Mouse (Mus musculus): ENCODE data around the gene Nfatc2ip. TPM values are rescaled to one million over a fixed set of nuclear protein-coding genes. Genes with fewer than 3 reads are reported as not detected.

The Nfatc2ip gene
- total RNA-seq, 2 experiments from 2014 or later = 3.2 to 4.1 TPM

DNA sequence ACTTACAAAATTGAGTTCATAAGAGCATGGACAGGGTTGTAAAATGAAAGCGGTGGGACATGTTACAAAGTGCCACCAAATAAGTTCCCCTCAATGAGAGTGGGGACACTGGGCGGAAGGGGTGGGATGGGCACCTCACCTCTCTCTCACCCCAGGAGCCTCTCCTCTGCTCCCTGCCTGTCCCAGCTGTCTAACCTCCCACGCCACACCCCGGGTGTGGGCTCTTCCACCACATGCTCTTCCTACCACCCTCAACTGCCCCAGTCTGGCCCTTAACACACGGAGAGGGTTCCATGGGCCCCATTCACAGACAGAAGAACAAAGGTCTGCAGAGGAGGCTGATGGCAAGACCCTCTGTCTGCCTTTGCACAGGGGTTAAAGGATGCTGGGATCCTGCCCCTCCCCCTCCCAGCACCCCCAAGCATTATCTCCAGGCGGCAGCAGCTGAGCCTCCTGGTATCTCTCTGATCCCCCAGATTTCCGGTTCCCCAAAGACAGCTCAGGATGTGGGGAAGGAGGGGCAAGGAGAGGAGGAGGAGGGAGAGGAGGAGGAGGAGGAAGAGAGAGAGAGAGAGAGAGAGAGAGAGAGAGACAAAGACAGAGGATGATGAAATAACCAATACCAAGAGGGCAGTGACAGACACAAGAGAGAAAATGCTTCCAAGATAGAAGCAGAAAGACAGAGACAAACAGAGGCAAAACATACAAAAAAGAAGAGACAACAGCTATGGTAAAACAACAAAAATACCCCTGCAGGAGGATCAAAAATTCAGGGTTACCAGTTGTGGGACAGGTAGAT lies 39.5 kb downstream of the Nfatc2ip start:
- DNase-seq (ENCODE audit: low spot score in 2 of 2) = no peak

DNA sequence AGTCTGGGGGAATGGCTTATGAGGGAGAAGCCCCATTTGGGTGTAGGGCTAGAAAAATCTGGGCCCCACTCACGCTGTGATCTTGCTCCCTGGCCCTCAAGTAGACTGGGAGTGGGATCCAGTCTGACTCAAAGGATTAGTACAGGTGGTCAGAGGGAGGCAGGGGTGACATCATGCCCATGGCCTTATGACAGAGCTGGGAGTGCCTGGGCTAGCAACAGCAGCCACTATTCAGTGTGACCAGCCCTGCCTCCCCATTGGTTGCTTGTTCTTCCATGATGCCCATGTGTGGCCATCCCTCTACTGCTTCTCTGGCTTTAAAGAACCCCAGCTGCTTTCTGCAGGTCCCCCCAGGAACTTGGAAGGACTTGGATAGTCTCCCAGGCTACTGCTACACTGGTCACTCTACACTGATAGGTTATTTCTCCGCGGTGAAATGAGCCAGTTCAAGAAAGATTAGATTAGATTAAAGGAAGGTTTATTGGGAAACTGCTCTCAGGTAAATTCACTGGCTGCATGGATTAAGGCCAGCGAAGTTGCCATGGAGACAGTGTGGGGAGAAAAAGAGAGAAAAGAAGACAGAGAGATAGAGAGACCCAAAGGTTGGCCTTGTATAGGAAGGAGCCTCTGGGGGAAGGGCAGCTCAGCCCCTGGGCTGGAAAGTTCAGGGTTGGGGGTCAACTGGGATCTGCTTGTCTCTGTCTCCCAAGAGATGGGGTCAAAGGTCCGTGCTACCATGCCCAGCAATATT lies 40.5 kb downstream of the Nfatc2ip start:
- DNase-seq (ENCODE audit: low spot score in 2 of 2) = no peak

DNA sequence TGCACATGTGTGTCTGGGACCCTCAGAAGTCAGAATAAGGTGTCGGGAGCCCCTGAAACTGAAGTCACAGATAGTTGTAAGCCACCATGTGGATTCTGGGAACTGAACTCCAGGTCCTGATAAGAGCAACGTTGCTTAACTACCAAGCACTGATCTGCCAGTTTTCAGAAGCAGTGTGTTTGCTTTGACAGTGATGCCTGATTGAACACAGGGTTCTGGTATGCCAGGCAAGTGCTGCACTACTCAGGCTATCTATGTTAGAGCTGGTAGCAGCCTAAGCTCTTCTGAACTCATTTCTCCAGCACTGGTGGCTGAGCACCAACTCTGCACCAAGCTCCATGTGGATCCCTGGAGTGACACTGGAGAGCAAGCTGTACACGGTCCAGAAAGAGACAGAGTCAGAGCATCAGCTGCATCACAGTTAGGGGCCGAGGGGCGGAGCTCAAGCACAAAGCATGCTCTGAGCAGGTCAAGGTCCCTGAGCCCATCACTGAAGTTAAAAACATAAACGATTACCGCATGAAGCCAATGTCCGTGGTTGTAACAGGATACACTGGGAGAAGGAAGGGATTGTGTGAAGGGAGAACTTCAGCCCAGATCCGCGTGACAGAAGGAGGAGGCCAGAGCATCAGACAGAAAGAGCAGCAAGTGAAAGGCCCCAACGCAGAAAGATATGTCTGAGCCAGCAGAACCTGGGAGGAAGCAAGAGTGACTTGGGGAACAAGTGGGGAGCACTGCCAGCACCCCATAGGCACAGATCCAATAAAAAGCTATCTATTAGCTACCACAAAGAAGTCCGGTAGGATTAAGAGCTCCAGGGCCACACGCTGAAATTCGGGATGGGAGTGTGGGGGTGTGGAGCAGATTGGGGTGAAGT lies 41.6 kb downstream of the Nfatc2ip start:
- DNase-seq (ENCODE audit: low spot score in 2 of 2) = no peak

DNA sequence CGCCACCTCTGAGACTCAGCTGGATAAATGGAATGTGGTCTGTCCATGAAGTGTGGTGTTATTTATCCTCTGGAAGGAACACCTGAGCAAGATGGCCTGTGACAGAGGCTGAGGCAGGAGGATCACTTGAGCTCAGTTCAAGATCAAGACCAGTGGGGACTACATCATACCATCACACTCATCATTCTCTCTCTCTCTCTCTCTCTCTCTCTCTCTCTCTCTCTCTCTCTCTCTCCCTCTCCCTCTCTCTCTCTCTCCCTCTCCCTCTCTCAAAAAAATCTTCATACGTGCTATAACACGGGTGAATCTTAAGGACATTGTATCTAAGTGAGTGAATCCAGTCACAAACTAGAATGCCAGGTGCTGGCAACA lies 42.6 kb downstream of the Nfatc2ip start:
- DNase-seq (ENCODE audit: low spot score in 2 of 2) = no peak

DNA sequence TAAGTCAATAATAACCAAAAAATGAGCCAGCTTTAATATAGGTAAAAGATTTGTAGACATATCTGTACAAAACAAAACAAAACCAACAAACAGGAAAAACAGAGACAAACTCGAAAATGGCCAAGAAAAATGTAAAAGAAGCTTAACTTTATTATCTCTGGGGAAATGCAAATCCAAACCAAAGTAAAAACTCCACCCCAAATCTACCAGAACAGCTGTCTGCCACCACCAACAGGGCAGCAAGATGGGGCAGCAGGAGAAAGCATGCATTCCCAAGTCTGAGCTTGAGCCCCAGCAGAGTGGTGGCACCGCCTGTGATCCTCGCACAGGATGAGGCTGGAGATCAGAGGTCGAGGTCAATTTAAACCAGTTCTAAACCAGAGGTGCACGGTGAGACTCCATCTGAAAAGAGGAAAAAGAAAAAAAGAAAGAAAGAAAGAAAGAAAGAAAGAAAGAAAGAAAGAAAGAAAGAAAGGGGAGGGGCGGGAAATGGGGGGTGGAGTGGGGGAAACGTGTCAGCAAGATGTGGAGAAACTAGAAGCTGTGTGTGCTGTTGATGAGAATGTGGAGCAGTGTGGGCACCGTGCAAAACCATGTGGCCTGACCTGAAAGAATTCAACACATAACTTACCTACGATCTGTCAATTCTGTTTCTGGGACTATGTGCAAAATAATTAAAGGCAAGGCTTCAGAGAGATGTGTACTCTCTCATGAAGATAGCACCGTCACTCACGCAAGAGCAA lies 43.1 kb downstream of the Nfatc2ip start:
- no peak for DNase-seq (ENCODE audit: low spot score in 2 of 2)

DNA sequence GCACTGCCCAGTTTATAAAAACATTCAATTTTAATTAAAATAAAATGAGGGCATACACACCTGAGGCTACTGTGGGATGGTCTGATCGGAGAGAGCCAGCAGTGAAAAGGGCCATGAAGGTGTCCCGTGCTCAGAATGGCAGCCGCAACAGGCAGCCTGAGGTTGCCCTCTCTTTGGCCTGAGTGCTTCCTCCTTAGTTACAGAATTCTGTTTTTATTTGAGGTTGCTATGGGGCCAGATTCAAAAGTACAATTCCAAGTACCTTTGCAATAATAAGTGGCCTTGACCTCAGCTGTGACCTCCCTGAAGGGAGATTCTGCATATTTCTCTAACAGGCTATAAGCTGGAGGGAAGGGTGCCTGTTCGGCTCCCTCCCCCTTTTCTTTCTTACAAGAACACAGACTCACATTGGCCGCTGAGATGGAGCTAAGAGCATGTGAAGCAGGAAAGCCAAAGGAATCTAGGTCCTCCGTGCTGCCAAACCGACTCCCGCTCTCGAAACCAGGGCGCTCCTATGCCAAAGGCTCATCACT lies 45.1 kb downstream of the Nfatc2ip start:
- DNase-seq (ENCODE audit: low spot score in 2 of 2) = no peak

DNA sequence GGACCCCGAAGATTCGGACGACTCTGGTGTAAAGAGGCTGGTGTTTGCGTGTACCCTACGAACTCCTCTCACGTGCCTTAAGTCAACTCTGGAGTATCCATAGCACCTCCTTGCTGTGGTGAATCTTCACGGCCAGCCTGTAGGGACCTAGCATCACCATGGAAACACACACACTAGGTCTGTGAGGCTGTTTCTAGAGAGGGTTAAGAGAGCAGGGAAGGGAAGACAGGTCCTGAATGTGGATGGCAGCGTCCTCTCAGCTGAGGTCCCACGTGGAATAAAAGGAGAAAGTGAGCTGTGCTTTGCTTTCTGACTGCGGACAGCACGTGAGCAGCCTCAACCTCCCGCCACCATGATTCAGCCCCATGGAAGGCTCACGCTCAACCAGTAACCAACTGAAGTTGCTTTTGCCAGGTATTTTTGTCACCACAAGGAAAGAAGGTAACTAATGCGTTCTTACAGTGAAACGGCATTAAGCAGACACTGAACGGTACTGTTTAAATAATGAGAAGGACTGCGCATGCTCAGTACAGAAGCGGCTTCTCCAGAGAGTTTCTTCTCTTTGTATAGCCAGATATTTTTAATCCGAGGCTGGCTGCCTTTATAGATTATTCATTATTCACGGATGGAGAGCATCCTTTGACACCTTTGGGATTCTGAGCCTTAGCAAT lies 45.7 kb downstream of the Nfatc2ip start:
- DNase-seq (ENCODE audit: low spot score in 2 of 2) = no peak

DNA sequence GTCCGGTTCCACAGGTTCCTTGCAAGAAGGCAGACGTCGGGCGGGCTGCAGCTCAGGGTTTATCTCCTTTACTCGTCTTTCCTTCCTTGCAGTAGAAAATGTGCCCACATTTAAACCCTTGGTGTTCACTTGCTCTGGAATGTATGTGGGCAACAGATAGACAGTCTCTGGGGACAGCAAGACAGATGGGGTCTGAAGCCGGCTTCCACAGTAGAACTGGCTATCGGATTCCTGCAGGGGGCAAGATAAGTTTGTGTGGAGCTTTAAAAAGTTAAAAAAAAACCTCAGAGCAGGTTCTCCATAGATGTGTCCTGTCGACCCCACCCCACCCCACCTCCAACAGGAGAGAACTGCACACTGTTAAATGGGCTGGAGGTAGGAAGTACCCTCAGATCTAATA lies 48.2 kb downstream of the Nfatc2ip start:
- no peak for DNase-seq (ENCODE audit: low spot score in 2 of 2)

DNA sequence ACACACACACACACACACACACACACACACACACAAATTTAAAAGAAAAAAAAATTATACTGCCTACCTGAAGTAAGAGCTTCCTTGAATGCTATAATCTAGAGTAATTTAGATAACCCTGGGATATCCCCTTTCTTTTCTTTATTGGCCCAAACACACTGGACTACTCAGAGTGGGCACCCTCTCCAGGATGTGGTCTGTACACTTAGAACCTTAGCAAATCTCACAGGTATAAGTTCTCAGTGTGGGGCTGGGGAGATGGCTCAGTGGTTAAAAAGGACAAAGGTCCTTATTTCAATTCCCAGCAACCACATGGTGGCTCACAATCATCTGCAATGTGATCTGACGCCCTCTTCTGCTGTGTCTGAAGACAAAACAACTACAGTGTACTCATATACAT lies 49.4 kb downstream of the Nfatc2ip start:
- no peak for DNase-seq (ENCODE audit: low spot score in 2 of 2)

DNA sequence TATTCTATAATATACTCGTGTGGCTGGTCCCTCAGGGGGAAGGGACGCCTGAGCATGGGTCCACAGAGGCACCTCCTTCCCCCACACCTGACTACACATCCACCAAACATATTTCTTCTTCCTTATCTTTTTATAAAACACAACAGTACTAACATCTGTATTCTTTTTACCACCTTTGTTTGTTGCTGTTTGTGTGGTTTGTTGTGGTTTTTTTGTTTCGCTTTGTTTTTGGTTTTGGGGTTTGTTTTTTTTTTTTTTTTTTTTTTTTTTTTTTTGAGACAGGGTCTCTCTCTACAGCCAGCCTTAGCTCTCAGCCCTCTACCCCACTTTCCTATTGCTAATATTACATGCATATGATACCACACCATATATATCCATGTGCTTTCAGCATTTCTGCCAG lies 50.6 kb downstream of the Nfatc2ip start:
- no peak for DNase-seq (ENCODE audit: low spot score in 2 of 2)

DNA sequence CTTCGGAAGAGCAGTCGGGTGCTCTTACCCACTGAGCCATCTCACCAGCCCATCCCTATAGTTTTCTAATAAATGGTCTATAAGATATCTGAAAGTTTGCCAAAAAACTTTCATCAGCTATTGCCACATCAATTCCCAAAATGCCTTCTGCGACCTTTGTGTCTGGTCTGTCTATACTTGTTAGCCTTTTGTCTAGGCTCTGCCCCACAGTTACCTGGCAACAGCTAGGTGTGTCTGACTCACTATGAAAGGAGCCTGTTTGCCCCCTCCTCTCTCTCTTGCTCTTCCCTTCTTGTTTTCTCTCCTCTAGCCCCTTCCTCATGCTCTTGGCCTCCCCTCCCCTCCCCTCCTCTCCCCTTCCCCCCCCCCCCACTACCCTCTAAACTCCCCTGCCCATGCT lies 51.0 kb downstream of the Nfatc2ip start:
- DNase-seq (ENCODE audit: low spot score in 2 of 2) = no peak

DNA sequence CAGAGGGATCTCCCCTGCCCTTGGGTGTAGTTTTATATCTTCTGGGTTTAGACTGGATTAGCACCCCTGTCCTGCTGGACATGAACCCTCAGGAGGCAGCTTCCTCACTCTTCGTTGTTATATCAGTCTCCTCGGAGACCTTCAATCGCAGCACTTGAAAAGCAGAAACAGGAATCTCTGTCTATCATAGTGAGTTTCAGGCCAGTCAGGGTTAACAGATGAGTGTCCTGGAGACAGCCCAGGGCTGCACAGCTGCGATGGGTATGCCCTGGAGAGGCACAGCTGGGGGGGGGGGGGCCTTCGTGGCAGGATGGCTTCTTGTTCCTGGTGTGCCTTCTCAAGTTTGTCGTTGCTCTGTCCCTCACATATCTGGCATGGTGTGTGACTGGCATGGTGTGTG lies 55.6 kb downstream of the Nfatc2ip start:
- no peak for DNase-seq (ENCODE audit: low spot score in 2 of 2)

DNA sequence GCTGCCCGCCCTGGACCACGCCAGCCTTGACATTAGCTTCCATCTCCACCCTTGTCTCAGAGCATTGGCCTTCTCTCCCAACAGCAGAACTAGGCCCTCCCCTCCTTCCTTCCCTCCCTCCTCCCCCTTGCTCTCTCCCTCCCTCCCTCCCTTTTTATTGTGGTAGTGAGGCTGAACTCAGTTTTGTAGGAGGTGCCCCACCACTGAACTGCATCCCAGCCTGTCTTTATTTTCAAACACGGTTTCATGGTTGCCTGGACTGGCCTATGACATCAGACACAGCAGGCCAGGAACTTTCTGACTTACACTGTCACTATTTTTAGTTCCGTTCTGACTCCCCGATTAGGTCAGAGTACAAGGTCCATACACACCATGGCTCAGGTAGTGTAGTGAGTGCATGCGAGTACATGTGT lies 56.3 kb downstream of the Nfatc2ip start:
- no peak for DNase-seq (ENCODE audit: low spot score in 2 of 2)

DNA sequence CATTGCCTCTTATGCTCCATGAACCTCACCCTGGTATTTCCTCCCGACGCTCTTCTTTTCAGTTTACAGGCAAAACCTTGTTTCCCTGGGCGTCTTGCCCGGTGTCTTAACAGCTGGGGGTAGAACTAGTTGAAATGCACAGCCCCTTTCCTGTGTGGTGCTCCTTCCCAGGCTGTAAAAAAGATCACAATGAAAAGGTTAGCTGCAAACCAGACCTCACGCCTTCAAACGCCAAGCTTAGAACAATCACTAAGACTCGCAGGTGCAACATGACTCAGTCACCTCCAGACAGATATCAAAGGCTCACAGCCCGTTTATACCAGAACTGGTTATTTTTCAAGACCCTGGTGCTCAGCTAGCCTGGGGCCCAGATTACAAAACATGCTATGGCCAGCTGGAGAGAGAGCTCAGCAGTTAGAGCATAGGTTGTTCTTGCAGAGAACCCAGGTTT lies 57.0 kb downstream of the Nfatc2ip start:
- DNase-seq (ENCODE audit: low spot score in 2 of 2) = no peak

DNA sequence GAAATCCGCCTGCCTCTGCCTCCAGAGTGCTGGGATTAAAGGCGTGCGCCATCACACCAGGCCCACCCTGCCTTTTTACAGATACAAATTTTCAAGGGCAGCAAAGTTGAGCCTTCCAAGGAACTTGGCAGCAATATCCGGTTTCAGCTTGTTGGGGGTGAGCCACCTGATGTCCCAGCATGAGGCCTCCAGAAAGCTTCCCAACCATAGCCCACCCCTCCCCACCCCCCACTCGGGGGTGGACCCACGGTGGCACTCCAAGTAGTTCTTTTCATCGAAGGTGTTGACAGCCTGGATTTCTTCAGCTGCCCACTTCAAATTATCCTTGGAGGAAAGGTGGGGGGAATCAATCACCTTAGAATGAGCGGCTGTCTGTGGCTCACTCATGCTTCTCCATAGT lies 57.6 kb downstream of the Nfatc2ip start:
- no peak for DNase-seq (ENCODE audit: low spot score in 2 of 2)

DNA sequence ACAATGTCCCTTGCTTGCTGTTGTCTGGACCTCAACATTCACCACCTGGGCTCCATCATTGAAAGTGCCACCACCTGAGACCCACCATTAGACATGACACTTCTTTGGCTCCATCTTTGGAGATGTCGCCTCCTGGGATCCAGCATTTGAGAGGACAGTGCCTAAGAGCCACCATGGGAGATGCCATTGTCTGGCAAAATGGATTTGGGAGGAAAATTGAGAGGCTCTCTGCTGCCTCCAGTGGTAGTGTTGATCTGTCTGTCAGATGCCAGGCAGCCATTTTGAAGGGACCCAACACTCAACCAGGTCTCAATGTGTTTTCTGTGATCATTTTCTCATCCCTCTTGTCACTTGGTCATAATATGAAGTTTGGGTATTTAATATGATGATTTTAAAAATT lies 61.0 kb downstream of the Nfatc2ip start:
- DNase-seq (ENCODE audit: low spot score in 2 of 2) = no peak
